Mouse (Mus musculus): Measurements from ENCODE around the gene Npm1. TPM values are rescaled to one million over a fixed set of nuclear protein-coding genes. Genes with fewer than 3 reads are reported as not detected.

The Npm1 gene
- total RNA-seq, 2 experiments from 2014 or later, result 458 to 497 TPM

DNA sequence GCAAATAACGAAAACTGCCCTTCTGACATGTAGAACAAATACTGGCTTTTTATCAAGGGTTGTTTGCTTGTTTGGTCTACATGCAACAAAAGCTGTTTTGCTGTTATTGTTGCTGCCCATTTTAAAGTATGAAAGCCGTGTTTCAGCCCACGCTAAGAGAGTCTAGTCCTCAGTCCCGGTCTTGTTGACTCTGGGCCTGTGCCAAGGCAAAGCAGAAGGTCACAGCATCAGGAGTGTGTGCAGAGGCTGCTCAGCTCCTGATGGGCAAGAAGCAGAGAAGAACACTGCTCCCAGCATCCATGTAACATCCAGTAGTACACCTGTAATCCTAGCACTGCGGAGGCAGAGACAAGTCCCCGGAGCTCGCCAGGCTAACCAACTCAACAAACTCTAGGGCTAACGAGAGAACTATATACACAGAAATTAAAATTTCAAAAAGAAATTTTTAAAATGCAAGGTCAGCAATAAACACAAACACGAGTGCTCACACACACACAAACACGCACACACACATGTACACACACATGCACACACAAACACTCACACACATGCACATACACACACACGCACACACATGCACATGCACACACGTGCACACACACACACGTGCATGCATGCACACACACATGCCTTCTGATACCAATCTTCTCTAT is 59.6 kb downstream of the Npm1 start:
- no peak for DNase-seq (ENCODE audit: low spot score in 2 of 2)

Other genes starting within 250 kb of the Npm1 start
- 1 to 10 TPM; 2.7 to 2.9 TPM for gene Fgf18, start 15.8 kb downstream of the Npm1 start, total RNA-seq (2021)
- under 1 TPM; 0.93 to 0.95 TPM for gene Tlx3, start 40.4 kb upstream of the Npm1 start, total RNA-seq (2021)
- 1 to 10 TPM in 1 of 2 experiments, under 1 TPM in 1; 0.34 to 1.0 TPM for gene Gm12117, start 113.5 kb upstream of the Npm1 start, total RNA-seq (2021)